Mouse (Mus musculus): Measurements from ENCODE around the gene Ajm1.

Ajm1 gene

DNA sequence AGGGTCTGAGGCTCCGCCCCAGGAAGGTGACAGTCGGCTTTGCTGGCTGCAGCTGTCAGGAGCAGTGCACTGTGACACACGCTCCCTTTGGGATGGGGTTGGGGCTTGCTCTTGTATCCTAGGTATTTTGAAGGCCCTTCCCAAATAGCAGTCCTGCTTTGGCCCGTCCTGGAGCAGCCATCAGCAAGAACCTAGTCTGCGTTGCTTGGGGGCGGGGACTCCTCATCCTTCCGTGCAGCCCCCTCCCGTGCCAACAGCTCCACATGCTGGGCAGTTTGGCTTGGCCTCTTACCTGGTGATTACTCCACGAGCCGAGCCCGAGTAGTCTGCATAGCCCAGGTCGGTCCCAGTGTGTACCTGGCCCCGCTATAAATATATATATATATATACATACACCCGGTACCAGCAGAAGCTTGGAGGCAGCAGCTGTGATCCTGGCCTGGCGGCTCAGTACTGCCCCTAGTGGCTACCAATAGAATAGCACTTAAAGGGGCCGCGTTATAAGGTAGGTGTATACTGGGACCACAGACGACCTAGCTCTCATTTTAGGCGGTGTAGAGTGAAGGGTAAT, at the start of gene Ajm1:
Gene Ajm1, minus strand, starts transcription at position 464 of the 571 bp plus-strand sequence.
- DNase-seq (ENCODE audit: extremely low read depth, low read depth, low spot score), result no peak

- no peak for DNase-seq (ENCODE audit: extremely low read depth, low read depth, low spot score)
Observed at GRCm38 (mm10) chr2:25628738-25629137, 47.2 kb upstream of the Ajm1 start.

DNA sequence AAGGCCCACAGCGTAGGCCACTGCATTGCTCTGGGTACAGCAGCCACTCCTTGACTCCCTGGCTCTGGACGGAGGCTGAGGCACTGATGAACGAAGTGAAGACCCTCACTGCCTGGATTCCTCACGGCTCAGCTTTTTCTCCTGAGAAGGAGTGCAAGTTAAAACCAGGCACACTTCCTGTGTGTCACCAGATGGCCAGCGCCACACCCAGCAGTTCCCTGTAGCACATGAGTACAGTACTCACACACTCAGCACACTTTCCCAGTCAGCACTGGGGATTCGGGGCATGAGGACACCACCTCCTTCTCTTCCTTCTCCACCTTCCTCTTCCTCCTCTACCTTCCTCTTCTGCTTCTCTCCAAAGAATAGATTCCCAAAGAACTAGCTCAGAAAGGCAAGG, 46.3 kb upstream of the Ajm1 start, which contains the start of gene Fcna:
Gene Fcna, minus strand, starts transcription at position 220 of the 400 bp plus-strand sequence.
- DNase-seq (ENCODE audit: extremely low read depth, low read depth, low spot score), result no peak

- DNase-seq (ENCODE audit: extremely low read depth, low read depth, low spot score), result no peak
Observed at GRCm38 (mm10) chr2:25625986-25626385, 44.4 kb upstream of the Ajm1 start.

GRCm38 (mm10) chr2:25621229-25622200, 40.0 kb upstream of the Ajm1 start, which contains the start of gene Tmem141:
TSS of gene Tmem141 (minus strand) at chr2:25622005.
- DNase-seq (ENCODE audit: extremely low read depth, low read depth, low spot score), result peak; percentile 13

DNA sequence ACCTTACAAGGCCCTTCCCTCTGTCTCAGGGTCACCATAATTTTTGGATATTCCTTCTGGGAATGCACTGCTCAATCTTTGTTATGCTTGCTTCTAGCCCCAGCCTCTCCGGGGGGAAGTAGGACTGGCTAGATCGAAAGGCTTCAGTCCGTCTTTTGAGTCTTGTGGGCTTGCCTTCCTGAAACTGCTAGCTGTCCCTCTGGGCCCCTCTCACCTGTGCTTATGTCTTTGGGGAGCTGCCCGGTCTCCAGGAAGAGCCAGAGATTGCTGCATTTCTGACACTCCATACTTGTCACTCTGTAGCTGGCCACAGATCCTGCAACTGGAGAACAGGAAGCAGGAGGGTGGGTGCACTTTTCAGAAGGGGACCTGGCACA, 39.3 kb upstream of the Ajm1 start:
- no peak for DNase-seq (ENCODE audit: extremely low read depth, low read depth, low spot score)

- no peak for DNase-seq (ENCODE audit: extremely low read depth, low read depth, low spot score)
Observed at GRCm38 (mm10) chr2:25620386-25620785, 38.8 kb upstream of the Ajm1 start.

DNA sequence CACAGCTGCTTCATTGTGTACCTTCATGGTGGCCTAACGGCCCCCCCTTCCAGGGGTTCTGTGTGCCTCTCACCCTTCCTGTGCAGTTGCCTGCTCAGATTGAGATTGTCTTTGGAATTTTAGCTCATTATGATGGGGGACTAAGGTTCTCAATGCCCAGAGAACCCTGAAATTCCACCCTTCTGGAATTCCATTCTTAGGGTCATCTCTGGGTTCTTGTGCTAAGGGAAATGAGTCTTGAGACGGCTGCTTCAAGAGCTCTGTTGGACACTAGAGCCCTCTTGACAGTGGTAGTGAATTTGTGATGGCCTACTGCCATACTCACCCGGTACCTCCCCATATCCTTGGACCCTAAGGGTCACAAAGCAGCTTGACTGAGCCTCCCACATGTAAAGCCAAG, 36.0 kb upstream of the Ajm1 start, which contains the start of gene Ccdc183:
Gene Ccdc183, minus strand, starts transcription at position 101 of the 400 bp plus-strand sequence.
- DNase-seq (ENCODE audit: extremely low read depth, low read depth, low spot score), result no peak

DNA sequence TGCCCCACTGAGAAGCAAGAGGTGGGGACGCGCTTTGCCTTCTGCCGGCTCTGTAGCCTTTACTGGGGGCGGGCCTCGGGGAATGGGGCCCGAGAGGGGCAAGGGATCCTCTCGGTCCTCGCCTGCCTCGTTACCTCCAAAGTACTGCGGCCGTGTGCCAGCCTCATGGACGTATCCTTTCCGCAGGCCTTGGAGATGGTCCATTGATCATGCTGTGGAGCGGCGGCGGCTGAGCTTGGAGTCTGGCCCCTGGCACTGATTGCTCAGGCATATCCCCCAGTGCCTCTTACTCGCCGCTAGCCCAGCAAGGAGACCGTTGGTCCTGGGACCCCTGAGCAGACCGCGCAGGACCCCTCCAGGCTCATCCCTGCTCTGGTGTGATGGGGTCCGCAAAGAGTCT, 34.8 kb upstream of the Ajm1 start:
- no peak for DNase-seq (ENCODE audit: extremely low read depth, low read depth, low spot score)

- DNase-seq (ENCODE audit: extremely low read depth, low read depth, low spot score), result no peak
Observed at GRCm38 (mm10) chr2:25608671-25609070, 27.1 kb upstream of the Ajm1 start.

DNA sequence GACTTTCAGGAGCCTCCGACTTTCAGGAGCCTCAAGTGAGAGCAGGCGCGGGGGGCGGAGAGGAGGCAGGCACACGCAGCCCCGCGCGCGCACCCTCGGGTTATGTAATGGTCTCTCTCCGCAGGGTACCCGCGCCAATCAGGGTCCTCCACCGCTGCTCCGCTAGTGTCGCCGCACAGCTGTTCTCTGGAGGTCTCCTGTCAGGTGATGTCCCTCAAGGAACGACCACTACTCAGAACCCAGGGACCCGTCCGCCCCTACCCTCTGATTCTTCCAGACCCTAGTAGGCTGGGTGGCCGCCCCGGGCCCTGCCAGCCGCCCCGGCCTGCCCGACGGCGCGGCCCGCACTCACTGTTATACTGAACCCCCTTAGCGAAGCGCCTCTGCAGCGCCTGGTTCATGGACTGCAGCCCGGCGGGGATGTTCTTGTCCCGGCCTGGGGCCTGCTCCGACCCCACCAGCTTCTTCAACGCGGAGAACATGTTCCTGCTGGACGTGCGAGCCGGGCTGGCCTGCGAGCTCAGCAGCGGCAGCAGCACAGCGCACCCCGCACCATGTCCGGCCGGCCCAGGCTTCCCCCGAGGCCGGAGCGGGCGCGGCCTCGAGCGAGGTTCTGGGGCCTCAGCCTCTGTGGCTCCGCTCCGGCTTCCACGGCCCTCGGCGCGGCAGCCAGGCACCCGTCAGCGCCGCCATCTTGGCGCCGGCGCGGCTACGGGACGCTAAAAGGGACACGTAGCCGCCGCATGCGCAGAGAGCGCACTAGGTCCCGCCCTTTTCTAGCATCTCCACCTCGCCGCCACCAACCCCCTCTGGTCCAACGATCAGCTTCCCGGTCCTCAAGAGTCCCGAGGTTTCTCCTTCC, 26.4 kb upstream of the Ajm1 start, which contains the start of gene Rabl6:
Gene Rabl6, minus strand, starts transcription at position 761 of the 862 bp plus-strand sequence.
- no peak for DNase-seq (ENCODE audit: extremely low read depth, low read depth, low spot score)

DNA sequence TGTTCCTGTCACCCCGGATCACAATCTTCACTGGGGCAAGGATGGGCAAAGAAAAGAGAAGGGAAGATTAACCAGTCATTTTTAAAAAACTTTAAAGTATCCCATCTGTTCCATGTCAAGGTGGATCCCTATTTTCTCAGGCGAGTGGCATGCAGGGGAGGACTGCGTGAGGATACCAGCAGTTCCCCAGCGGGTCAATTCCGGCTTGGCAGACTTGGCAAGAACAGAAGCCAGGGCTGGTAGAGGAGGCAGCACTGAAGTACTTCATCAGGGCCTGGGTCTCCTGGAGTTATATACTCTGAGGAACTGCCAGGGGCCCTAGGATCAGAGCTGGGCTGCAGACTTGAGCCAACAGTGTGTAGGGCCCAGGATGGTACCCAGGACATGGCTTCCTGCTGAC, 21.0 kb upstream of the Ajm1 start:
- no peak for DNase-seq (ENCODE audit: extremely low read depth, low read depth, low spot score)

GRCm38 (mm10) chr2:25600037-25600436, 18.5 kb upstream of the Ajm1 start:
- no peak for DNase-seq (ENCODE audit: extremely low read depth, low read depth, low spot score)

- no peak for DNase-seq (ENCODE audit: extremely low read depth, low read depth, low spot score)
Observed at GRCm38 (mm10) chr2:25598749-25599148, 17.2 kb upstream of the Ajm1 start.

GRCm38 (mm10) chr2:25596765-25597510, 15.4 kb upstream of the Ajm1 start:
- no peak for DNase-seq (ENCODE audit: extremely low read depth, low read depth, low spot score)

- DNase-seq (ENCODE audit: extremely low read depth, low read depth, low spot score), result no peak
Observed at GRCm38 (mm10) chr2:25591863-25592262, 10.3 kb upstream of the Ajm1 start.

GRCm38 (mm10) chr2:25588227-25588907, 6.8 kb upstream of the Ajm1 start:
- no peak for DNase-seq (ENCODE audit: extremely low read depth, low read depth, low spot score)

DNA sequence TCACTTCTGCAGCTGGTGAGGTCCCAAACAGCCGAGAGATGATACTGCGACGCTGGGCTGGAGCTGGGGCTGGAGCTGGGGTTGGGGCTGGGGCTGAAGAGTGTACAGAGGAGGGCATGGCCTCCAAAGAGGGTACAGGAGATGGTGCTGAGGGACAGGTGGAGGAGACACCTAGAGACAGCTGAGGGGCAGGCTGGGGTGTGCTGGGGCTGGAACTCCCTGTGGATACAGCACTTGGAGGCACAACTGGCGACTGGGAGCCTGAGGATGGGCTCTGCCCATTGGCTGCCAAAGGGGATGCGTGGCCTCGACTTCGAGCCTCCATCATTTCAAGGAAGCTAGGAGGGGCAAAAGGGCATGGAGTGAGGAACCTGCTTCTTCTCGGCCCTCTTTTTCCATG, 5.7 kb upstream of the Ajm1 start:
- DNase-seq (ENCODE audit: extremely low read depth, low read depth, low spot score), result no peak

DNA sequence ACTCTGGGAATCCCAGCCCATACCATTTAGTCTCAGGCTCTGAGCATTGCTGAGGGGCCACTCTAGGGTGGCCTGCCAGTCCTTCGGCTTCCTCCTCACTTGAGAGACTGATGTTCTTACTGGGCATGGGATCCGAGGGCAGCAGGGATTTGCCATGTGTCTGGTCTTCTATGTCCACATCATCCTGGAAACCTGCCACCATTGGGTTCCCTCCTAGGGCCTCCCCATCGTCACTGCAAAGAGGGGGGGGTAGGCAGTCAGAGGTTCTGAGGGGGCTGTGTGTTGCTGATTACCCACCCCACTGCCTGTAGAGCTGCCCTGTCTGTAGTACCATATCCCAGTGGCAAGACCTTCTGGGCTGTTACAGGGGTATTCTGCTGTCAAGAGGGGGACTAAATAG, 4.0 kb upstream of the Ajm1 start:
- DNase-seq (ENCODE audit: extremely low read depth, low read depth, low spot score), result no peak

- DNase-seq (ENCODE audit: extremely low read depth, low read depth, low spot score), result no peak
Observed at GRCm38 (mm10) chr2:25584856-25585255, 3.3 kb upstream of the Ajm1 start.
